Mouse (Mus musculus): ENCODE data around the gene Dpep1.

GRCm38 (mm10) chr8:123245543-123245942 lies 59.5 kb downstream of the Dpep1 start:
- TF ChIP-seq POLR2A (IDR thresholded peaks at IDR 0.05; ENCODE audit: low read depth, low read length) (no peak), CTCF (conservative IDR thresholded peaks at IDR 0.05; ENCODE audit: insufficient read depth, insufficient read length, low read depth, low read length) (no peak)

Data from kidney, adult 2 months (tissue).